Mouse (Mus musculus) lung, adult 2 months (tissue): ENCODE data around the gene Arpc4.

Experiments used
- CTCF ChIP-seq: fragments of 200-500 bp; IDR thresholded peaks from 2 replicates; pipeline ENCODE4 v1.5.1; 2011; ENCODE audit warnings: mild to moderate bottlenecking, low read length, control low read depth; ENCODE audit not compliant: insufficient read depth
- POLR2A ChIP-seq: fragments of 200-500 bp; IDR thresholded peaks from 2 replicates; pipeline ENCODE4 v1.6.1; 2011; ENCODE audit warnings: low read depth, mild to moderate bottlenecking, control low read depth, low read length, borderline replicate concordance; ENCODE audit errors: extremely low read depth

GRCm38 (mm10) chr6:113416416-113416815, 38.5 kb downstream of the Arpc4 start:
- TF ChIP-seq POLR2A (no peak), CTCF (no peak)
